Mouse (Mus musculus) forebrain, embryonic 10.5 days (tissue): ENCODE results near the gene 2410015M20Rik. TPM values are rescaled to one million over a fixed set of nuclear protein-coding genes. Genes with fewer than 3 reads are reported as not detected.
"Not testable (repeated sequence)": the region's sequence is repeated elsewhere in the genome, so short reads cannot be mapped to it uniquely, and the experiment has no call there.

Experiments
- DNase-seq: peaks from one replicate; pipeline ENCODE4 v3.0.0-alpha.2; 2017; ENCODE audit warnings: low spot score; ENCODE audit errors: extremely low spot score
- H3K27ac ChIP-seq: fragments of 300-500 bp; sonication (generic); 2 replicates; pipeline ENCODE4 v1.5.1; 2016; ENCODE audit warnings: mild to moderate bottlenecking
- H3K27me3 ChIP-seq: fragments of 300-500 bp; sonication (generic); 2 replicates; pipeline ENCODE4 v1.6.1; 2016; ENCODE audit warnings: mild to moderate bottlenecking; ENCODE audit not compliant: poor library complexity, severe bottlenecking
- H3K36me3 ChIP-seq: fragments of 300-500 bp; sonication (generic); replicated peaks from 2 replicates; pipeline ENCODE4 v1.6.1; 2016; ENCODE audit warnings: mild to moderate bottlenecking, moderate library complexity
- H3K4me1 ChIP-seq: fragments of 300-500 bp; sonication (generic); 2 replicates; pipeline ENCODE4 v1.6.1; 2016
- H3K4me3 ChIP-seq: fragments of 300-500 bp; sonication (generic); 2 replicates; pipeline ENCODE4 v1.5.1; 2016; ENCODE audit warnings: mild to moderate bottlenecking, moderate library complexity
- H3K9me3 ChIP-seq: fragments of 300-500 bp; sonication (generic); 2 replicates; pipeline ENCODE4 v1.6.1; 2016; ENCODE audit warnings: mild to moderate bottlenecking, moderate library complexity
- WGBS: fragments of 180-500 bp; shearing (Covaris S2); methylation state at CpG from one replicate; pipeline ENCODE4 v1.1.7; 2016; 5-methylcytosine and 5-hydroxymethylcytosine counted together
- polyA plus RNA-seq: library from polyadenylated mRNA; unstranded; fragments of >200 nt; fragmentation: Nextera tagmentation; extraction: Ambion mirVana; gene quantifications from 2 replicates; pipeline ENCODE4 v1.2.1, GENCODE M21; 2016

Gene 2410015M20Rik
- polyA plus RNA-seq = 192 and 193 TPM in 2 replicates

- H3K9me3 ChIP-seq = no peaks in the 10 kb centered on the region
- peak within 1 kb of the TSS; percentile 68 for H3K4me3 ChIP-seq
- WGBS = under 1% methylated on average over 44 of the region's 44 CpGs
- H3K4me1 ChIP-seq = peaks cover 53% of the 10 kb centered on the region
- DNase-seq = peak; percentile 95
- no peaks in the 10 kb centered on the region for H3K27me3 ChIP-seq
- H3K36me3 ChIP-seq = peaks cover 46% of the 10 kb centered on the region
- peak within 1 kb of the TSS; percentile 85 for H3K27ac ChIP-seq
These were observed at the start of gene 2410015M20Rik for GRCm38 (mm10) chr17:56609452-56610171. Gene 2410015M20Rik (minus strand): TSS chr17:56609771.

GRCm38 (mm10) chr17:56656171-56656570, 46.6 kb upstream of the 2410015M20Rik start:
- Histone ChIP-seq H3K9me3 (no peaks in the 10 kb centered on the region), H3K27me3 (no peaks in the 10 kb centered on the region), H3K4me1 (peaks cover 12% of the 10 kb centered on the region; the same call in 1 of the 2 replicates), H3K4me3 (no peak overlapping the region), H3K36me3 (no peaks in the 10 kb centered on the region), H3K27ac (no peak overlapping the region)
- DNase-seq = no peak
- 91% methylated on average over 6 of the region's 6 CpGs for WGBS

GRCm38 (mm10) chr17:56655311-56655710, 45.7 kb upstream of the 2410015M20Rik start:
- 91% methylated on average over 3 of the region's 3 CpGs for WGBS
- Histone ChIP-seq H3K4me1 (0 out of 2 replicates have a peak, but pooled peaks cover 5% of the 10 kb centered on the region), H3K27me3 (no peaks in the 10 kb centered on the region), H3K9me3 (no peaks in the 10 kb centered on the region), H3K36me3 (no peaks in the 10 kb centered on the region), H3K4me3 (no peak overlapping the region), H3K27ac (no peak overlapping the region)
- no peak for DNase-seq

DNA sequence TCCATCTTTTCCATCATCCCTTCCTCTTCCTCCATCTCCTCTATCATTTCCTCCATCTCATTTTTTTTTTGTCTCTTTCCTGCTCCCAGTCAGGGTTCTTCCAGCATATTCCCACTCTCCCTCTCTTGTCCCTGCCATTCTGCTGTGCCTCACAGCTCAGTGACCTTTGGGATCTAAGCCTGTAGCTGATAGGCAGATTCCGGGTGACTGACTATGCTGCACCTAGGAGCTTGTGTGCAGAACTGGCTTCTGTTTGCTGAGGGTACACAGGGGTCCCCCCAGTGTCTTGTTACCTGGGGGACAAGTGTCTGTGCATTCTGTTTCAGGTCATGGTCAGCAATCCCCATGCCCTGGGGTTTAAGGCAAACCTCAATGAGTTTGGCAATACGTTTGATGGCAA, 45.2 kb upstream of the 2410015M20Rik start:
- 0 out of 2 replicates have a peak, but pooled peaks cover 4% of the 10 kb centered on the region for H3K4me1 ChIP-seq
- no peaks in the 10 kb centered on the region for H3K27me3 ChIP-seq
- WGBS = 78% methylated on average over 2 of the region's 2 CpGs
- DNase-seq = no peak
- H3K27ac ChIP-seq = no peak overlapping the region
- no peak overlapping the region for H3K4me3 ChIP-seq
- no peaks in the 10 kb centered on the region for H3K9me3 ChIP-seq
- no peaks in the 10 kb centered on the region for H3K36me3 ChIP-seq

DNA sequence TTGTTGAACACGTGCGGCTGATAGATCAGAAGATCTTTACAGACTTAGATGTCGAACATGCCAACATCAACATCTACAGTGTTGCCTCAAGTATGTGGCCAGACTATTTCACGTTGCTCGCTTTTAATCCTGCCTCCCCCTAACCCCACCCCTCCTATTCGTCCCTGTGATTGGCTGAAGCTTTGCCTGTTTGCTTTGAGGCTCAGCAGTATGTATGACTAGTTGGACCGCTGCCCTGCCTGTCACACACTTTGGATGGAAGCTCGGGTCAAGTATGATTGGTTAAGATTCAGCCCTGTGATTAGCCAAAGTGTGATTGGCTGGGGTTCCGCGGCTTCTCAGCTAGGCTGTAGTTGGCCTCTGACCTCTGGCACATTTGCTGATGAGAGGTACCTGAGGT, 42.2 kb upstream of the 2410015M20Rik start:
- Histone ChIP-seq H3K4me1 (0 out of 2 replicates have a peak, but pooled peaks cover 3% of the 10 kb centered on the region), H3K9me3 (no peaks in the 10 kb centered on the region), H3K27ac (no peak overlapping the region), H3K4me3 (no peak overlapping the region), H3K36me3 (no peaks in the 10 kb centered on the region), H3K27me3 (no peaks in the 10 kb centered on the region)
- WGBS = 44% methylated on average over 10 of the region's 10 CpGs
- DNase-seq = no peak

GRCm38 (mm10) chr17:56647546-56647945, 38.0 kb upstream of the 2410015M20Rik start:
- Histone ChIP-seq H3K27ac (no peak overlapping the region), H3K36me3 (no peaks in the 10 kb centered on the region), H3K4me1 (no peaks in the 10 kb centered on the region), H3K27me3 (no peaks in the 10 kb centered on the region), H3K4me3 (no peak overlapping the region), H3K9me3 (no peaks in the 10 kb centered on the region)
- no peak for DNase-seq
- 75% methylated on average over 12 of the region's 13 CpGs for WGBS

DNA sequence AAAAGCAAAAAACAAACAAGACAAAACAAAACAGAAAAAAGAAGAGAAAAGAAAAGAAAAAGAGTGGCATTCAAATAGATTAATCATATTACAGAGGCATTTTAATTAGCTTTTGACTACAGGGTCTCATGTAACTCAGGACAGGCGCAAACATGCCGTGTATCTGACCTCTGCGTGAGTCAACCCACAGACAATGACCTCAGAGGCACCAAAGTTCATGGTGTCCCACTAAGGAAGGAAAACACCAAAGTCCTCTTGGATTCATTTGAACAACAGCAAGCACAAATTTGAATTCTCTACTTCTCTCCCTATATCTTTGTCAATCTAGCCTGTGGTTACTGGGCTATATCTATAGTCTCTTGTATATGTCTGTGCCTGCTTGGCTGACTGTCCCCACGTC, 33.7 kb upstream of the 2410015M20Rik start:
- Histone ChIP-seq H3K36me3 (no peaks in the 10 kb centered on the region), H3K27ac (no peak overlapping the region), H3K9me3 (no peaks in the 10 kb centered on the region), H3K4me1 (no peaks in the 10 kb centered on the region), H3K27me3 (no peaks in the 10 kb centered on the region), H3K4me3 (no peak overlapping the region)
- WGBS = 91% methylated on average over 4 of the region's 4 CpGs
- DNase-seq = no peak

DNA sequence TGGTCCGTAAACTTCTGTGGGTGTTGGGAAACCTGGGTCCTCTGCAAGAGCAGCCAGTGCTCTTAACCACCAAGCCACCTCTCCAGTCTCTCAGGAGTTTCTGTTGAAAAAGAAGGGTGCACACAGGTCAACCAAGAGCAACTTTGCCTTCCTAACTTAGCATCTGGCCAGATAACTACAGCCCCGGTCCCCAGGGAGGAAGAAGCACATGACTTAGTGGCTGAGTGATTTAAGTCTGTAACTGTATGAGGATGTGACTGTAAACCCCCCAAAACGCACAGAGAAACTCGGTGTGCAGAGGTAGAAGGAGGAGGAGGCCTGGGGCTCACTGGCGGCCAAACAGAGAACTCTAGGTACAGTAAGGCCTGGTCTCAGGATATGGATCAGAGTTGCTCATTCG, 24.5 kb upstream of the 2410015M20Rik start:
- Histone ChIP-seq H3K9me3 (no peaks in the 10 kb centered on the region), H3K4me1 (no peaks in the 10 kb centered on the region), H3K27ac (no peak overlapping the region), H3K27me3 (no peaks in the 10 kb centered on the region), H3K4me3 (no peak overlapping the region), H3K36me3 (no peaks in the 10 kb centered on the region)
- DNase-seq = no peak
- 88% methylated on average over 6 of the region's 6 CpGs for WGBS

GRCm38 (mm10) chr17:56631807-56632206, 22.2 kb upstream of the 2410015M20Rik start:
- 50% methylated on average over 4 of the region's 4 CpGs for WGBS

DNA sequence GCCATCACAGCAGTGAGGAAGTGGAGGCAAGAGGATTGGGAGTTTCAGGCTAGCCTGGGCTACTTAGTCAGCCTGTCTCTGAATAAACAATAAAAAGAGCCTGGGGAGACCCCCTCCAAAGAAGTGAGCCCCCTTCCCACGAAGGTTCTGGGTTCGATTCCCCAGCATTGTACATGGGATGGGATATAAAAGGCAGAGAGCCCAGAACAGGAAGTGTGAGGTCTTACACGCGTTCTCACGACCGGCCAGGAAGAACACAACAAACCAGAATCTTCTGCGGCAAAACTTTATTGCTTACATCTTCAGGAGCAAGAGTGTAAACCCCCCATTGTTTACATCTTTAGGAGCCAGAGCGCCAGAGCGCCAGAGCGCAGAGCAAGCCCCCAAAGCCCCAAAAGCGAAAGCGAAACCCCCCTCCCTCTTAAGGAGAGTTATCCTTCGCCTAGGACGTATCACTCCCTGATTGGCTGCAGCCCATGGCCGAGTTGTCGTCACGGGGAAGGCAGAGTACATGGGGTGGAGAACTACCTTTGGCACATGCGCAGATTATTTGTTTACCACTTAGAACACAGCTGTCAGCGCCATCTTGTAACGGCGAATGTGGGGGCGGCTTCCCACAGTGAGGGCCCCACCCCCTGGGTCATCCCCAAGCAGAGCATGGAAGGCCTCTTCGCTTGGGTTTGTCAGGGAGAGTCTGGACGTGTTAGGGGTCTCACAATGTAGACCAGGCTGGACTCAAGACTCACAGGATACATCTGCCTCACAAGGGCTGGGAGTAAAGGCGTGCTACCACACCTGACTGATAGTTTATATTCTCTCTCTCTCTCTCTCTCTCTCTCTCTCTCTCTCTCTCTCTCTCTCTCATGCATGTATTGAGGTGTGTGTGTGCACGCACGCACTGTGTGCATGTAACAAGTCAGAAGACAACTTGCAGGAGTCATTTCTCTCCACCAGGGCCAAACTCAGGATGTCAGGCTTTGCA, 20.5 kb upstream of the 2410015M20Rik start:
- H3K9me3 ChIP-seq, H3K27me3 ChIP-seq: not testable (repeated sequence)
- WGBS = 91% methylated on average over 27 of the region's 27 CpGs

More at GRCm38 (mm10) chr17:56631807-56632206, 22.2 kb upstream of the 2410015M20Rik start:
- Histone ChIP-seq H3K36me3 (no peaks in the 10 kb centered on the region), H3K9me3 (no peaks in the 10 kb centered on the region), H3K27me3 (no peaks in the 10 kb centered on the region), H3K4me3 (no peak overlapping the region), H3K27ac (no peak overlapping the region), H3K4me1 (peaks cover 13% of the 10 kb centered on the region)
- no peak for DNase-seq

DNA sequence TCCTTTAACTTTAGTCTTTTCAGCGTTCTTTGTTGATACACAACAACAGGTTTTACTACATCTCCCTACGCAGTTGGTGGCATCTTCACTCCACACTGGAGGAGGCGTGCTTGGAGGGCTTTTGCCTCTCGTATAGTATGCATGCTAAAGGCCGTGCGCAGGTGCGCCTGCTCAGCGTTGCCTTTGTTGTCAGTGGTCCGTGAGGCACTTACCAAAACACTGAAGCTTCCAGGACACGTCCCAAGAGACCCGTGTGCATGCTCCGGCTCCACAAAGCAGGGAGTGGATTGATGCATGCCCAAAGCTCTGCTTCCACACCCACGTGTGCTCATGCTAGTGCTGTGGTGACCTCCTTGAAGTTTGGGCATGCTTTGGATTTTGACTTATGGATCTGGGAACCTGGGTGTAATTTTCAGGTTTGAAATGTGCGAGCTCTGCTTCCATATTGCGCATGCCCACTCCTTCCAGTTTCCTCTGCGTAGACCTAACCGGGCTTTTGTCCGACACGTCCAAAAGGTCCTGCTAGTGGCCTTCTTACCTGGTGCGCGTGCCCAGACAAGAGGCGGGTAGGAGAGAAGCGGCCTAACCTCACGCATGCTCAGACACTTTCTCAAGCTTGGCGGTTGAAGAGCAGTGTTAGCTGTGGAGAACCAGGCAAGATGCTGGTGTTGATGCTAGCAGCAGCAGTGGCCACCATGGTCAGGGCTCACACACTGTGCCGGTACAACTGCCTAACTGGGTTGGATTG, 18.1 kb upstream of the 2410015M20Rik start, which contains the start of gene Catsperd:
Gene Catsperd (plus strand): TSS at position 614 of the 748 bp plus-strand sequence.
- peak; percentile 36 for DNase-seq
- Histone ChIP-seq H3K27me3 (no peaks in the 10 kb centered on the region), H3K9me3 (no peaks in the 10 kb centered on the region), H3K4me1 (peaks cover 33% of the 10 kb centered on the region), H3K36me3 (peaks cover 28% of the 10 kb centered on the region), H3K27ac (peak within 1 kb of the TSS; percentile 94), H3K4me3 (peak within 1 kb of the TSS; percentile 100)
- 12% methylated on average over 26 of the region's 26 CpGs for WGBS

More for the DNA sequence above, 20.5 kb upstream of the 2410015M20Rik start:
- H3K27ac ChIP-seq, DNase-seq, H3K36me3 ChIP-seq, H3K4me3 ChIP-seq: not testable (repeated sequence)
- H3K4me1 ChIP-seq = peaks cover 29% of the 10 kb centered on the region
